Mouse (Mus musculus): Measurements from ENCODE around the gene Kcnf1.
"Not testable (repeated sequence)": the region's sequence is repeated elsewhere in the genome, so short reads cannot be mapped to it uniquely, and the experiment has no call there.

The Kcnf1 gene

DNA sequence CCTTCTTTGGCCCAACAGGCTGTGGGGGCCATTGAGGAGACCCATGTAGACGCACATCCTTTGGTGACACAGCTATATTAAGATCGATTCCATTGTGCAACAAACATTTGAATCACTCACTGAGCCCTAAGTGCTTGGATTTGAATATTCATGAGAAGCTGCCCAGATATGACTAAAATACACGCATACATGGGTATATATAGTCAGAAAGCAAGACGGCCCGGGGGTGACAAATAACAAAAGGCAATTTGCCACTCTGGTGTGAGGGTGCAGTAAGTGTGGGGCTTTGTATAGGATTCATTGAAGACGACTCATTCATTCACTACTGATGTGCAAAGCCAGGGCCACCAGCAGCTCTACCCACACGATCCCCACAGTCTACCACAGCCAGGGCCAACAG is 17.1 kb downstream of the Kcnf1 start:
- peak in 1 of 2 experiments; percentile 52 for DNase-seq (ENCODE audit: low spot score in 2 of 2)

- DNase-seq (ENCODE audit: low spot score in 2 of 2) = no peak
These were observed 19.1 kb downstream of the Kcnf1 start for GRCm38 (mm10) chr12:17157558-17157957.

DNA sequence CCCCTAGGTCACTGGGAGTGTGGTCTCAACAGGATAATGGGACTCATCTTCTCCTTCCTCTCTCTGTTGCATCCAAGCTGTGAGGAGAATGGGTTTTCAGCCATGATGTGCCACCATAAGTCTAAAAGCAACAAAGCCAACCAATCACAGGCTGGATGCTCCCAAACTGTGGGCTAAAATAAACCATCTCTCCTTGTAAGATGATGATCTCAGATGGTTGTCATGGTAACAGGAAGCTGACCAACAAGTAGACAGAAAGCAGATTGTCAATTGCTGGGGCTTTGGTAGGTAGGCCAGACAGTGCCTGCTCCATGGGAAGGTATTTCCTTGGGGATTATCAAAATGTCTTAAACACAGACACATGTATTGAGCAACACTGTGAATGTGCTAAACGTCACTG is 20.9 kb downstream of the Kcnf1 start:
- DNase-seq (ENCODE audit: low spot score in 2 of 2) = no peak

GRCm38 (mm10) chr12:17152840-17153239 is 23.8 kb downstream of the Kcnf1 start:
- peak; percentile 67 to 76 for DNase-seq (ENCODE audit: low spot score in 2 of 2)

DNA sequence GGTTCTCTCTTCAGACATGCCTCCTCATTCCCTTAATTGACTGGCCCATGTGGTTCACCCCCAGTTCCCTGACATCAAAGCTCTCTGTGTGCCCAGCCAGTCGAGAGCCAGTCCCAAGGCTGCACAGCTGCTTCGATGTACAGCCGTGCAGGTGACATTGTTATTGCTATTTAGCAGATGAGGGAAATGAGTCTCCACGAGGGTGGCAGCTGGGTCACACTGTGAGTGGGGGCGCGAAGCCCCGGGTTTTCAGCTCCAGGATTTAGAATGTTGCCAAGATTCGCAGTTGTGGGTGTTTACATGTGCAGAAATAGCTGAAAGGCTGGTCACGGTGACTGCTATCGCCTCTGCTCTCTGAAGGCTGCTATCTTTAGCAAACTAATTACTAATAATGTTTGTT is 27.8 kb downstream of the Kcnf1 start:
- peak; percentile 64 to 73 for DNase-seq (ENCODE audit: low spot score in 2 of 2)

GRCm38 (mm10) chr12:17141791-17142190 is 34.9 kb downstream of the Kcnf1 start:
- no peak for DNase-seq (ENCODE audit: low spot score in 2 of 2)

DNA sequence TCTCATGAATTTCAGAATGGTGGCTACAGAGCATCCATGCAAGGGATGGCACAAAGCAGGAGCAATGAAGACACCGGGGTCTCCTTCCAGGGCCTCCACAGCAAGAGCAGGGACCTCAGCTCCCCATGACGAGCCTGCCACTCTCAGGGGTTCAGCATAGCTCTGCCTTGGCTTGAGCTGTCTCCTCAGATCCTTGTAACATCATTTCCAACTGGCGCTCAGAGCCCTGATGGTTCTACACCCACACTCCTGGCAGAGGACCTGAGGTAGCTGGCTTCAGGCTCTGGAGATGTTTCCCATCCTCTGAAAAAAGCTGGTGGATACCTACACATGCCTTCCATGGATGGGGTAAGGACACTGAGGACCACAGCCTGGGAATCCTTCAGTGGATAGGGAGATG is 36.3 kb downstream of the Kcnf1 start:
- peak in 1 of 2 experiments; percentile 56 for DNase-seq (ENCODE audit: low spot score in 2 of 2)

DNA sequence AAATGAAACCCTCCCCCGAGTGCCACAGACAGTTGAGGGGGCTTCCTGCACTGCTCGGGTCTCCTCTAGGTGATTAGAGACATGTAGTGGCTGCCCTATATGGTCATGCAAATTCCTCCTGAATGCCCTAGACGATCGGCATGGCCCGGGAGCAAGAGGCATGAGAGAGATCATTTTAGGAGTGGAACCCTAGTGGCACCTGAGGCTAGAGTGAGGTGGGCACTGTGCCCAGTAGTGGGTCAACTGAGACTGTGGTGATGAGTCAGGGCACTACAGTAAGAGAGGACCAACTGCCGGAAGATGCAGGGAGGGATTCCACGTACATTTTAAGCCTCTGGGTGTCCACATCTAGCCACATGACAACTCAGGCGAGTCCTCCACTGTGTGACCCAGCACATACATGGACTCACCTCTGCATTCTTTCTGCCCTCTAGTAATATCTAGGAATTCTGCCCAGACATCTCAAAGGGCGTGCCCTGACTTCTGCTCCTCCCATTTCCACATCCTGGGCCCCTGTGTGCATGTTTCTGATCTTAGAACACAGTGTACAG is 42.1 kb downstream of the Kcnf1 start:
- DNase-seq (ENCODE audit: low spot score in 2 of 2) = no peak

DNA sequence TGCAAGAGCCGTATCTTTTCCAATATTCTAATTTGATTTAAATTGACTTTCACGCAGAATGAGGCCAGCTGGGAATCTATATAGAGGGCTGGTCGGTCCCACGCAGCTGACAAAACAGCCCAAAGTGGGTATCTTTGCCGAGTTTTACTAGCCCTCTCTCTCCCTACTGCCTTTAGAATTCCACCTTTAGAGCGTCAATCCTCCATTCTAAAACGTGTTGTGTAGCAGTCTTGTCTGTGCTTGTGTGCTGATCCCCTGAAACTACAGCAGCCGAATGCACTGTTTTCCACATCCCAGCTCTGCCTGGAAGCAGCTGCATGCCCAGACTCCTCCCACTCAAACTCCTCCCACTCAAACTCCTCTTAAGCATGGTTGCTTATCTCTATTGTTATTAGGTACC is 44.4 kb downstream of the Kcnf1 start:
- DNase-seq (ENCODE audit: low spot score in 2 of 2) = peak in 1 of 2 experiments; percentile 46

DNA sequence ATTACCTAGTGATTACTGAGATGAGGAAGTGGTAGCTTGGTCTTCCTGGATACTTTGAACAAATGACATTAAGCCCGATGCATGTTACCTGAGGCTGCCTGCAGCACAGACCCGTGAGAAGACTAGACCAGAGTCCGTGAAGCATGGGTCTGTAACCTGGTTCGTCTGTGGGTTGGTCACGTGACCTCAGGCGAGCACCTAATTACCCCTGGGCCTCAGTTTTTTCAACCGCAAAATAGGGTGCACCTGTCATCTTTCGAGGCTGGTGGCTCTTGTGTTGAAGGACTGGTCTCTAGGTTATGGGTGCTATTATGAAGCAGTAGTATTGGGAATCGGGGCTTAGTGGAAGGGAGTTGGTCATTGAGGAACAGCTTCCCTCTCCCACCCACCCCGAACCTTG is 45.1 kb downstream of the Kcnf1 start:
- DNase-seq (ENCODE audit: low spot score in 2 of 2) = no peak

DNA sequence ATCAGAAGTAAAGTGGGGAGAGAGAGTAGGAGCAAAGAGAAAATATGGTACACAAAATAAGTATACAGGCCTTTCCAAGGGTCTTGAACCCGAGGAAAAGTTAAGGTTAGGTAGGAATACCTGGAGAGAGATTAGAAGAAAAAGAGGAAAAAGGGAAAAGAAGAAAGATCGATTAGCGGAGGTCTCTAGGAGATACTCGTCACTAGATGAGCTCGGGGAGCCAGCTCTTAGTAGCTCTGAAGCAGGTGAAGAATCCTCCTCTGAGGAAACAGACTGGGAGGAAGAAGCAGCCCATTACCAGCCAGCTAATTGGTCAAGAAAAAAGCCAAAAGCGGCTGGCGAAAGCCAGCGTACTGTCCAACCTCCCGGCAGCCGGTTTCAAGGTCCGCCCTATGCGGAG is 53.8 kb downstream of the Kcnf1 start:
- DNase-seq (ENCODE audit: low spot score in 2 of 2) = not testable (repeated sequence)
